Mouse (Mus musculus) heart, adult 2 months (tissue): ENCODE data around the gene Tspan4.

ENCODE experiments used
- CTCF ChIP-seq: fragments of 200-600 bp; IDR thresholded peaks from 2 replicates; pipeline ENCODE4 v1.8.1; 2022; ENCODE audit warnings: antibody characterized with exemption, mild to moderate bottlenecking, moderate library complexity
- POLR2A ChIP-seq: fragments of 200-500 bp; IDR thresholded peaks from 2 replicates; pipeline ENCODE4 v1.6.1; 2011; ENCODE audit warnings: mild to moderate bottlenecking, low read depth, low read length, control low read depth; ENCODE audit not compliant: insufficient read depth

DNA sequence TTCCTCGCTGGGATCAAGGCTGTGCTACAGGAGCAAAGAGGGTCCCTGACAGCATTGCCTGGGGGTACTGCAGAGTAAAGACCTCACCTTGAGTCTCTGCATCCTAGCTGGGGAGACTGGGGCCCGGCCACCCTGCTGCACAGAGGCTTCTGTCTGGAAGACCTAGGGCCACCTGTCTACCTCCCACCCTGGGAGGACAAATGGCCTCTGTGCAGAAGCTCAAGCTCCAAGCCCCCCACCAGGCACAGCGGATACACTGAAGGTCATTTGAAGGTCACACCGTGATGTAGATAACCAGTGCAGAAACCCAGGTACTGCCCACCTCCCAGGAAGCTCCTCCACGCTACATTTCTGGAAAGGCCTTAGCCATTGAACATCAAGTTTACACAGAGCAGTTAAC lies 46.3 kb upstream of the Tspan4 start:
- TF ChIP-seq POLR2A (no peak), CTCF (no peak)
